Mouse (Mus musculus): ENCODE data around the gene Myo10. TPM values are rescaled to one million over a fixed set of nuclear protein-coding genes. Genes with fewer than 3 reads are reported as not detected.

The Myo10 gene
- polyA plus RNA-seq, 1 experiment from 2014 or later: 39.8 TPM

GRCm38 (mm10) chr15:25756072-25756471, 133.7 kb downstream of the Myo10 start:
- H3K4me2 ChIP-seq (replicated peaks): no peak overlapping the region
- no peak overlapping the region for H3K9ac ChIP-seq
- H3K27ac ChIP-seq: no peak overlapping the region
- H3K9me3 ChIP-seq: 0 out of 2 replicates have a peak, but pooled peaks cover 4% of the 10 kb centered on the region
- peaks cover 21% of the 10 kb centered on the region for H3K4me1 ChIP-seq
- no peak overlapping the region for H3K4me3 ChIP-seq
- ATAC-seq (ENCODE audit: insufficient number of reproducible peaks, insufficient read depth, low FRiP score, low TSS enrichment): no peak
- H3K36me3 ChIP-seq: peaks cover 11% of the 10 kb centered on the region
- WGBS: 50% methylated on average over 3 of the region's 3 CpGs
- H3K27me3 ChIP-seq: no peaks in the 10 kb centered on the region

- Histone ChIP-seq H3K4me3 (no peak overlapping the region), H3K4me1 (peaks cover 38% of the 10 kb centered on the region)
- 42% methylated on average over 10 of the region's 10 CpGs for WGBS
Observed at GRCm38 (mm10) chr15:25758037-25758436, 135.7 kb downstream of the Myo10 start.

GRCm38 (mm10) chr15:25758500-25759086, 136.3 kb downstream of the Myo10 start:
- H3K4me3 ChIP-seq: no peak overlapping the region

More at GRCm38 (mm10) chr15:25758037-25758436, 135.7 kb downstream of the Myo10 start:
- H3K36me3 ChIP-seq: peaks cover 7% of the 10 kb centered on the region
- no peak overlapping the region for H3K9ac ChIP-seq
- no peaks in the 10 kb centered on the region for H3K27me3 ChIP-seq
- H3K4me2 ChIP-seq (replicated peaks): peak overlapping the region; percentile 19; the same call in 1 of the 2 replicates
- H3K9me3 ChIP-seq: 0 out of 2 replicates have a peak, but pooled peaks cover 4% of the 10 kb centered on the region
- H3K27ac ChIP-seq: peak overlapping the region; percentile 80
- ATAC-seq (ENCODE audit: insufficient number of reproducible peaks, insufficient read depth, low FRiP score, low TSS enrichment): no peak

GRCm38 (mm10) chr15:25760304-25760703, 138.0 kb downstream of the Myo10 start:
- Histone ChIP-seq H3K36me3 (peaks cover 7% of the 10 kb centered on the region), H3K4me2 (replicated peaks) (no peak overlapping the region), H3K4me3 (no peak overlapping the region), H3K27me3 (no peaks in the 10 kb centered on the region), H3K4me1 (peaks cover 46% of the 10 kb centered on the region), H3K9me3 (0 out of 2 replicates have a peak, but pooled peaks cover 4% of the 10 kb centered on the region), H3K9ac (no peak overlapping the region), H3K27ac (no peak overlapping the region)
- WGBS: 82% methylated on average over 5 of the region's 5 CpGs
- ATAC-seq (ENCODE audit: insufficient number of reproducible peaks, insufficient read depth, low FRiP score, low TSS enrichment): no peak

More at GRCm38 (mm10) chr15:25758500-25759086, 136.3 kb downstream of the Myo10 start:
- H3K4me2 ChIP-seq (replicated peaks): peak overlapping the region; percentile 28
- H3K36me3 ChIP-seq: peaks cover 7% of the 10 kb centered on the region
- no peaks in the 10 kb centered on the region for H3K27me3 ChIP-seq
- peaks cover 40% of the 10 kb centered on the region for H3K4me1 ChIP-seq
- peak overlapping the region; percentile 32; the same call in 1 of the 2 replicates for H3K9ac ChIP-seq
- peak; percentile 19; the same call in 1 of the 2 replicates for ATAC-seq (ENCODE audit: insufficient number of reproducible peaks, insufficient read depth, low FRiP score, low TSS enrichment)
- WGBS: 56% methylated on average over 15 of the region's 15 CpGs
- H3K9me3 ChIP-seq: 0 out of 2 replicates have a peak, but pooled peaks cover 4% of the 10 kb centered on the region
- H3K27ac ChIP-seq: peak overlapping the region; percentile 80

- Histone ChIP-seq H3K27me3 (no peaks in the 10 kb centered on the region), H3K27ac (peak overlapping the region; percentile 64; the same call in 1 of the 2 replicates), H3K4me1 (peaks cover 46% of the 10 kb centered on the region), H3K9me3 (0 out of 2 replicates have a peak, but pooled peaks cover 4% of the 10 kb centered on the region), H3K9ac (no peak overlapping the region), H3K4me3 (no peak overlapping the region), H3K4me2 (replicated peaks) (no peak overlapping the region), H3K36me3 (peaks cover 6% of the 10 kb centered on the region)
- no peak for ATAC-seq (ENCODE audit: insufficient number of reproducible peaks, insufficient read depth, low FRiP score, low TSS enrichment)
- WGBS: 74% methylated on average over 2 of the region's 2 CpGs
Observed at GRCm38 (mm10) chr15:25761049-25761448, 138.7 kb downstream of the Myo10 start.

- no peak for ATAC-seq (ENCODE audit: insufficient number of reproducible peaks, insufficient read depth, low FRiP score, low TSS enrichment)
- no peaks in the 10 kb centered on the region for H3K36me3 ChIP-seq
- peaks cover 46% of the 10 kb centered on the region for H3K4me1 ChIP-seq
- no peaks in the 10 kb centered on the region for H3K27me3 ChIP-seq
- peak overlapping the region; percentile 64 for H3K27ac ChIP-seq
- 8% methylated on average over 8 of the region's 8 CpGs for WGBS
- H3K4me2 ChIP-seq (replicated peaks): no peak overlapping the region; the same call in 1 of the 2 replicates
- H3K9me3 ChIP-seq: no peaks in the 10 kb centered on the region
- no peak overlapping the region for H3K4me3 ChIP-seq
- H3K9ac ChIP-seq: no peak overlapping the region
Observed at GRCm38 (mm10) chr15:25761800-25762211, 139.5 kb downstream of the Myo10 start.

GRCm38 (mm10) chr15:25762306-25762705, 140.0 kb downstream of the Myo10 start:
- 18% methylated on average over 8 of the region's 8 CpGs for WGBS

GRCm38 (mm10) chr15:25763106-25763505, 140.8 kb downstream of the Myo10 start:
- Histone ChIP-seq H3K4me1 (peaks cover 48% of the 10 kb centered on the region), H3K27ac (0 out of 2 replicates have a peak overlapping the region, but pooled peaks have one; percentile 32), H3K4me2 (replicated peaks) (no peak overlapping the region), H3K9me3 (no peaks in the 10 kb centered on the region), H3K27me3 (no peaks in the 10 kb centered on the region), H3K4me3 (no peak overlapping the region), H3K36me3 (no peaks in the 10 kb centered on the region), H3K9ac (no peak overlapping the region)
- no peak for ATAC-seq (ENCODE audit: insufficient number of reproducible peaks, insufficient read depth, low FRiP score, low TSS enrichment)
- WGBS: 62% methylated on average over 7 of the region's 7 CpGs

More at GRCm38 (mm10) chr15:25762306-25762705, 140.0 kb downstream of the Myo10 start:
- no peak overlapping the region for H3K4me3 ChIP-seq
- peaks cover 46% of the 10 kb centered on the region for H3K4me1 ChIP-seq
- peak overlapping the region; percentile 64 for H3K27ac ChIP-seq
- no peaks in the 10 kb centered on the region for H3K36me3 ChIP-seq
- no peak overlapping the region; the same call in 1 of the 2 replicates for H3K4me2 ChIP-seq (replicated peaks)
- peak; percentile 29; the same call in 1 of the 2 replicates for ATAC-seq (ENCODE audit: insufficient number of reproducible peaks, insufficient read depth, low FRiP score, low TSS enrichment)
- no peak overlapping the region for H3K9ac ChIP-seq
- H3K9me3 ChIP-seq: no peaks in the 10 kb centered on the region
- H3K27me3 ChIP-seq: no peaks in the 10 kb centered on the region

- Histone ChIP-seq H3K27ac (peak overlapping the region; percentile 4; the same call in 1 of the 2 replicates), H3K9me3 (no peaks in the 10 kb centered on the region), H3K4me3 (no peak overlapping the region), H3K4me2 (replicated peaks) (no peak overlapping the region), H3K9ac (no peak overlapping the region), H3K4me1 (peaks cover 40% of the 10 kb centered on the region), H3K27me3 (no peaks in the 10 kb centered on the region), H3K36me3 (0 out of 2 replicates have a peak, but pooled peaks cover 1% of the 10 kb centered on the region)
- 75% methylated on average over 13 of the region's 13 CpGs for WGBS
- ATAC-seq (ENCODE audit: insufficient number of reproducible peaks, insufficient read depth, low FRiP score, low TSS enrichment): no peak
Observed at GRCm38 (mm10) chr15:25764653-25765352, 142.5 kb downstream of the Myo10 start.

- no peak overlapping the region for H3K4me2 ChIP-seq (replicated peaks)
- no peak overlapping the region for H3K4me3 ChIP-seq
- H3K9ac ChIP-seq: no peak overlapping the region
- WGBS: 58% methylated on average over 6 of the region's 6 CpGs
- 0 out of 2 replicates have a peak, but pooled peaks cover 10% of the 10 kb centered on the region for H3K36me3 ChIP-seq
- ATAC-seq (ENCODE audit: insufficient number of reproducible peaks, insufficient read depth, low FRiP score, low TSS enrichment): no peak
- peaks cover 20% of the 10 kb centered on the region for H3K4me1 ChIP-seq
- 0 out of 2 replicates have a peak overlapping the region, but pooled peaks have one; percentile 30 for H3K27ac ChIP-seq
- no peaks in the 10 kb centered on the region for H3K9me3 ChIP-seq
- H3K27me3 ChIP-seq: no peaks in the 10 kb centered on the region
Observed at GRCm38 (mm10) chr15:25767777-25768176, 145.5 kb downstream of the Myo10 start.

GRCm38 (mm10) chr15:25769524-25770255, 147.4 kb downstream of the Myo10 start:
- Histone ChIP-seq H3K9me3 (no peaks in the 10 kb centered on the region), H3K36me3 (0 out of 2 replicates have a peak, but pooled peaks cover 10% of the 10 kb centered on the region), H3K4me1 (peaks cover 26% of the 10 kb centered on the region), H3K4me3 (no peak overlapping the region), H3K27me3 (no peaks in the 10 kb centered on the region), H3K9ac (no peak overlapping the region), H3K4me2 (replicated peaks) (no peak overlapping the region), H3K27ac (no peak overlapping the region)
- ATAC-seq (ENCODE audit: insufficient number of reproducible peaks, insufficient read depth, low FRiP score, low TSS enrichment): no peak
- 50% methylated on average over 9 of the region's 9 CpGs for WGBS

Data from embryonic facial prominence, embryonic 12.5 days (tissue).